Mouse (Mus musculus): Measurements from ENCODE around the gene Gid8. TPM values are rescaled to one million over a fixed set of nuclear protein-coding genes. Genes with fewer than 3 reads are reported as not detected.

Gid8 gene
- polyA plus RNA-seq, 1 experiment from 2014 or later, result 53.4 TPM

Other genes with a start within 250 kb of the Gid8 start
- gene Ntsr1, start 210.1 kb upstream of the Gid8 start, polyA plus RNA-seq (2014; fragmentation: Nextera tagmentation; extraction: Ambion mirVana), result 1.7 and 2.0 TPM in 2 replicates
- 28.9 and 31.1 TPM in 2 replicates for gene Mrgbp, start 128.8 kb upstream of the Gid8 start, polyA plus RNA-seq (2014; fragmentation: Nextera tagmentation; extraction: Ambion mirVana)
- gene Ogfr, start 120.9 kb upstream of the Gid8 start, polyA plus RNA-seq (2014; fragmentation: Nextera tagmentation; extraction: Ambion mirVana), result 61.3 and 61.4 TPM in 2 replicates
- 6.9 and 9.8 TPM in 2 replicates for gene Col9a3, start 112.3 kb upstream of the Gid8 start, polyA plus RNA-seq (2014; fragmentation: Nextera tagmentation; extraction: Ambion mirVana)
- gene Tcfl5, start 67.4 kb upstream of the Gid8 start, polyA plus RNA-seq (2014; fragmentation: Nextera tagmentation; extraction: Ambion mirVana), result 0.13 and 0.14 TPM in 2 replicates
- 39.4 and 41.2 TPM in 2 replicates for gene Dido1, start 118 bp upstream of the Gid8 start, polyA plus RNA-seq (2014; fragmentation: Nextera tagmentation; extraction: Ambion mirVana)
- 1.7 and 1.9 TPM in 2 replicates for gene Slc17a9, start 15.1 kb downstream of the Gid8 start, polyA plus RNA-seq (2014; fragmentation: Nextera tagmentation; extraction: Ambion mirVana)
- not detected in 2 replicates for gene Bhlhe23, start 66.8 kb downstream of the Gid8 start, polyA plus RNA-seq (2014; fragmentation: Nextera tagmentation; extraction: Ambion mirVana)
- gene Ythdf1, start 210.8 kb downstream of the Gid8 start, polyA plus RNA-seq (2014; fragmentation: Nextera tagmentation; extraction: Ambion mirVana), result 27.1 and 35.3 TPM in 2 replicates
- 0.17 TPM in 1 of 2 replicates, not detected in the other for gene Birc7, start 218.9 kb downstream of the Gid8 start, polyA plus RNA-seq (2014; fragmentation: Nextera tagmentation; extraction: Ambion mirVana)
- 66.2 and 72.2 TPM in 2 replicates for gene Nkain4, start 244.6 kb downstream of the Gid8 start, polyA plus RNA-seq (2014; fragmentation: Nextera tagmentation; extraction: Ambion mirVana)

Measured in stomach, embryonic 14.5 days (tissue).